Mouse (Mus musculus): ENCODE data around the gene Pik3r1. TPM values are rescaled to one million over a fixed set of nuclear protein-coding genes. Genes with fewer than 3 reads are reported as not detected.
A peak's percentile ranks its signal among the peaks of the same experiment; 100 is the strongest.

The Pik3r1 gene
- polyA plus RNA-seq (2015; fragmentation: Nextera tagmentation; extraction: Ambion mirVana): 44.7 and 46.0 TPM in 2 replicates

GRCm38 (mm10) chr13:101767809-101768629 is at the start of gene Pik3r1:
Pik3r1 (minus strand) TSS chr13:101768217.
- Histone ChIP-seq H3K9me3 (replicated peaks) (no peaks in the 10 kb centered on the region), H3K27me3 (no peaks in the 10 kb centered on the region), H3K9ac (peak within 1 kb of the TSS; percentile 90), H3K4me2 (replicated peaks) (peak within 1 kb of the TSS; percentile 88), H3K27ac (replicated peaks) (peak within 1 kb of the TSS; percentile 98), H3K4me1 (peaks cover 37% of the 10 kb centered on the region), H3K36me3 (0 out of 2 replicates have a peak, but pooled peaks cover 3% of the 10 kb centered on the region), H3K4me3 (replicated peaks) (peak within 1 kb of the TSS; percentile 92)
- peak; percentile 97 for ATAC-seq (ENCODE audit: insufficient number of reproducible peaks, low FRiP score, low TSS enrichment, low read depth)
- WGBS: under 1% methylated on average over 69 of the region's 76 CpGs

DNA sequence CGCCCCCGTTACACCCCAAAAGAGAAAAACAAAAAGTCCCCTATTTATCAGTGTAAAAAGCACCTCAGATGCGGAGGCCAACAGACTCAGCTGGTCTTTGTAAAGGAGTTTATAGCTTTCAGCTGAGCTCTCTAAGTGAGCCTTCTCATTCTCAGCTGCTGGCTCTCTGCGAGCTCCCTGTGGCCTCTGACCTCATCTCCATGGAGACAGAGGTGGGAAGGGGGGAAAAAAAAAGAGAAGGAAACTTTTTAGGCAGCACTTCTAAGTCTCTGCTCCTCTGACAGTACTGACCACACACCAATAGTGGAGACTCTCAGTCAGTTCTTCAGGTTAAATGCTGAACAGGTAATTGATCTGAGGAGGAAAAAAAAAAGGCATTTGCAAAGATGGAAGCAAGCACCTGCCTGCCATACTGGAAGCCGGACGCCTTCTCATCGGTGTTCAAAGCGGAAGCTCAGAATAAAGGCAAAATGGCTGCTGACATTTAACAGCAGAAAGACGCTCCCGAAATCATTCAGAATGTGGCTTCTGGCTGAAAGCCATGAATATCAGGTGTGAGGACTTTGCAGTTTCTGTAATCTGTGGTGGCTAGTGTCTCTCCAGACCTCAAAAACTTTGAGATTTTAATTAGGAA is 45.4 kb upstream of the Pik3r1 start:
- ATAC-seq (ENCODE audit: insufficient number of reproducible peaks, low FRiP score, low TSS enrichment, low read depth): no peak
- Histone ChIP-seq H3K27ac (replicated peaks) (no peak overlapping the region), H3K4me1 (0 out of 2 replicates have a peak, but pooled peaks cover 3% of the 10 kb centered on the region), H3K9me3 (replicated peaks) (no peaks in the 10 kb centered on the region), H3K9ac (no peak overlapping the region), H3K36me3 (no peaks in the 10 kb centered on the region), H3K4me3 (replicated peaks) (no peak overlapping the region), H3K4me2 (replicated peaks) (no peak overlapping the region), H3K27me3 (no peaks in the 10 kb centered on the region)
- 32% methylated on average over 10 of the region's 10 CpGs for WGBS

GRCm38 (mm10) chr13:101812341-101812740 is 44.3 kb upstream of the Pik3r1 start:
- Histone ChIP-seq H3K27ac (replicated peaks) (no peak overlapping the region), H3K9ac (no peak overlapping the region), H3K4me1 (0 out of 2 replicates have a peak, but pooled peaks cover 3% of the 10 kb centered on the region), H3K36me3 (no peaks in the 10 kb centered on the region), H3K4me3 (replicated peaks) (no peak overlapping the region), H3K9me3 (replicated peaks) (no peaks in the 10 kb centered on the region), H3K4me2 (replicated peaks) (no peak overlapping the region), H3K27me3 (no peaks in the 10 kb centered on the region)
- WGBS: 66% methylated on average over 5 of the region's 5 CpGs
- no peak for ATAC-seq (ENCODE audit: insufficient number of reproducible peaks, low FRiP score, low TSS enrichment, low read depth)

DNA sequence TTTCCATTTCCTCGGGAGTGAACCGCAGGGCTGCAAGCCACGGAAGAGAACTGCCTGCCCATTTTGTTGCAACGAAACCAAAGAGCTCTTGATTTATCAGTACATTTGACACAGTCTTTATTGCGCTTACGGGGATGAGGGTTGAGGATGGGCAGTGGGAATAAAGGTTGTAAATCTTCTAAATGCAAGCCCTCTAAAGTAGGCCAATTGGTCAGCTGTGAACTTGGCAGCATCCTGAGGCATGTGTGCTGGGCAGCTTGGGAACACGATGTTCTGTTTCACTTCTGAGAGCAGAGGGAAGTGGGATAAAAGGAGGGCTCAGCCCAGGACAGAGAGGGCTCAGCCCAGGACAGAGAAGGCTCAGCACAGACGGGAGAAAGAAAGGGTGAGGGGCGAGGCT is 43.9 kb upstream of the Pik3r1 start:
- no peak for ATAC-seq (ENCODE audit: insufficient number of reproducible peaks, low FRiP score, low TSS enrichment, low read depth)

DNA sequence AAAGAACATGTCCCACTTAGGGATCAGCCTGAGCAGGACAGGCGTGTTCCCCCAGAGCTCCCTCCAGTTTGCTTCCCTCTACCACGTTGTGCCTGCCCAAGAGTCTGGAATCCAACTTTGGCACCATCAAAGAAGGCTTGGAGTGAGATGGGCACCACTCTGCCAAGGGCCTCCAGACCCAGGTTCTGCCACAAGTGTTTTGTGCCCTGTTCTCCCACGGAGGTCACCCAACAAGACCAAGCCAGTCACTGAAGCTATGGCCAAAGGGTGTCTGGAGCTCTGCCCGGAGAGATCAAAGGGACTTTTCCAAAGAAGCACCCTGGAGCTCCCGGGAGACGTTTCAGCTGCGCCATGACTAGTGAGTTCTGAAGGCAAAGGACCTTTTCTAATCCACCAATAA is 42.6 kb upstream of the Pik3r1 start:
- Histone ChIP-seq H3K4me2 (replicated peaks) (no peak overlapping the region), H3K9ac (no peak overlapping the region), H3K4me3 (replicated peaks) (no peak overlapping the region), H3K4me1 (0 out of 2 replicates have a peak, but pooled peaks cover 3% of the 10 kb centered on the region), H3K27ac (replicated peaks) (no peak overlapping the region), H3K9me3 (replicated peaks) (no peaks in the 10 kb centered on the region), H3K36me3 (no peaks in the 10 kb centered on the region), H3K27me3 (no peaks in the 10 kb centered on the region)
- no peak for ATAC-seq (ENCODE audit: insufficient number of reproducible peaks, low FRiP score, low TSS enrichment, low read depth)
- whole genome bisulfite sequencing: 83% methylated on average over 7 of the region's 7 CpGs

More for the DNA sequence above, 43.9 kb upstream of the Pik3r1 start:
- Histone ChIP-seq H3K4me2 (replicated peaks) (no peak overlapping the region), H3K36me3 (no peaks in the 10 kb centered on the region), H3K4me3 (replicated peaks) (no peak overlapping the region), H3K9ac (no peak overlapping the region), H3K4me1 (0 out of 2 replicates have a peak, but pooled peaks cover 3% of the 10 kb centered on the region), H3K9me3 (replicated peaks) (no peaks in the 10 kb centered on the region), H3K27me3 (no peaks in the 10 kb centered on the region), H3K27ac (replicated peaks) (no peak overlapping the region)
- WGBS: 55% methylated on average over 9 of the region's 9 CpGs

- Histone ChIP-seq H3K4me3 (replicated peaks) (no peak overlapping the region), H3K9ac (no peak overlapping the region), H3K4me2 (replicated peaks) (no peak overlapping the region), H3K36me3 (no peaks in the 10 kb centered on the region), H3K9me3 (replicated peaks) (no peaks in the 10 kb centered on the region), H3K4me1 (0 out of 2 replicates have a peak, but pooled peaks cover 3% of the 10 kb centered on the region), H3K27ac (replicated peaks) (no peak overlapping the region), H3K27me3 (no peaks in the 10 kb centered on the region)
- 84% methylated on average over 3 of the region's 3 CpGs for WGBS
- ATAC-seq (ENCODE audit: insufficient number of reproducible peaks, low FRiP score, low TSS enrichment, low read depth): no peak
Measured at GRCm38 (mm10) chr13:101809796-101810195, 41.8 kb upstream of the Pik3r1 start.

DNA sequence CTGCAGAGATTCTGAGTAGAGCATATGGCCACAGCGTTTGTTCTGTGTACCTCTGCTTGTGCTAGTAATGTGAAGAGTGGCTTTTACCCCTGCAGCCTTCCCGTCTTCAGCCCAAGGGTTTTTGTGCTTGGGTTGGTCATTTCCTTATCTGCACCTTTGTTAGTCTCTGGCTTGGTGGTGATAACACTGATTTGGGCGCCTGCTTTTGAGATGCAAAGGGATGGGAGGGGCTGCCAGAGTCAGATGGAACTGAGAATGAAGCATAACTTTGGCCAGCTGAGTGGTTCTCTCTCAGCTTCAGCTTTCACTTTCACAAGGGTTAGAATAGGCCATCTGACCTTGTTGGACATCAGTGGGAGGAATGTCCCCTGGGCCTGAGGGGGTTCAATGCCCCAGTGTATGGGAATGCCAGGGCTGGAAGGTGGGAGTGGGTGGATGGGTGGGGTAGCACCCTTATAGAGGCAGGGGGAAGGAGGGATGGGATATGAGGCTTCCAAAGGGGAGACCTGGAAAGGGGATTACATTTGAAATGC is 37.6 kb upstream of the Pik3r1 start:
- Histone ChIP-seq H3K4me1 (peaks cover 13% of the 10 kb centered on the region), H3K4me3 (replicated peaks) (no peak overlapping the region), H3K4me2 (replicated peaks) (no peak overlapping the region), H3K9me3 (replicated peaks) (no peaks in the 10 kb centered on the region), H3K9ac (no peak overlapping the region), H3K36me3 (no peaks in the 10 kb centered on the region), H3K27ac (replicated peaks) (no peak overlapping the region), H3K27me3 (no peaks in the 10 kb centered on the region)
- no peak for ATAC-seq (ENCODE audit: insufficient number of reproducible peaks, low FRiP score, low TSS enrichment, low read depth)
- WGBS: 74% methylated on average over 3 of the region's 3 CpGs

DNA sequence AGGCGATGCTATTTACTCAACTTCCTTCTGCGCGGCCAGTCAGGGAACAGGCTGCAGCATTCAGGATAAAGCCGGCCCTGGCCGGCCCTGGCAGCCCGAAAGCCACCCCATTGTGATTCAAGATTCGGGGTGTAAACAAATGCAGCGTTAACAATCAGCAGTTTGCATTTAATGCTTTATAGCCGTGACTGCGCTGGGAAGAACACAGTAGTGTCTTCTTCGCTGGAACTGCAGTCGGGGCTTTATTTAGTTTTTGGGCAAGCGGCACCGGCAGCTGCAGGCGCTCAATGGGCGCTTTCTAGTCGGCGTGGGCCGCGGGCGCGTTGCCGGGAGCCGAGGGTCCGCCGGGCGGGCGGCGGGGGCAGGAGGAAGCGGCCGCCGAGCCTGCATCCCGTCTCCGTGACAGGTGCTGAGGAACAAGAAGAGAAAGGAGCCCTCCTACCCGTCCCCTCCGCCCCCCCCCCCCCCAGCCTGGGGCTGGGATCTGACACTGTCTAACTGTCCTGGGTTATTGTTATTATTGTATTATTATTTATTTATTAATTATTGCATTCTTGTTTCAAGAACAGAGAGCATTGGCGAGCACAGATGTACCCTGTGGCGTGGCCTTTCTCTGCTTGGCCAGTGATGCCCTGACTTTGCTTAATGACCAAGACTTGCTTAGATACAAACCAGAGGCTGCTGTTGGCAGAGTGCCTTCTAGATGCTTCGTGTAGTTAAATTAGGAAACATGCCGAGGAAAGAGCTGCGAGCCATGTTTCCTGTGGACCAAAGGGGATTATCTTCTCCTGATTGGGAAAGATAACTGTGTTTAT is 33.6 kb upstream of the Pik3r1 start:
- 0 out of 2 replicates have a peak, but pooled peaks cover 5% of the 10 kb centered on the region for H3K27me3 ChIP-seq
- no peaks in the 10 kb centered on the region for H3K36me3 ChIP-seq
- peaks cover 13% of the 10 kb centered on the region for H3K4me1 ChIP-seq
- H3K9me3 ChIP-seq (replicated peaks): no peaks in the 10 kb centered on the region
- H3K4me3 ChIP-seq (replicated peaks): peak overlapping the region; percentile 47
- H3K4me2 ChIP-seq (replicated peaks): peak overlapping the region; percentile 74
- ATAC-seq (ENCODE audit: insufficient number of reproducible peaks, low FRiP score, low TSS enrichment, low read depth): peak; percentile 74
- H3K27ac ChIP-seq (replicated peaks): peak overlapping the region; percentile 75
- H3K9ac ChIP-seq: peak overlapping the region; percentile 21; the same call in 1 of the 2 replicates
- 2% methylated on average over 41 of the region's 41 CpGs for WGBS

DNA sequence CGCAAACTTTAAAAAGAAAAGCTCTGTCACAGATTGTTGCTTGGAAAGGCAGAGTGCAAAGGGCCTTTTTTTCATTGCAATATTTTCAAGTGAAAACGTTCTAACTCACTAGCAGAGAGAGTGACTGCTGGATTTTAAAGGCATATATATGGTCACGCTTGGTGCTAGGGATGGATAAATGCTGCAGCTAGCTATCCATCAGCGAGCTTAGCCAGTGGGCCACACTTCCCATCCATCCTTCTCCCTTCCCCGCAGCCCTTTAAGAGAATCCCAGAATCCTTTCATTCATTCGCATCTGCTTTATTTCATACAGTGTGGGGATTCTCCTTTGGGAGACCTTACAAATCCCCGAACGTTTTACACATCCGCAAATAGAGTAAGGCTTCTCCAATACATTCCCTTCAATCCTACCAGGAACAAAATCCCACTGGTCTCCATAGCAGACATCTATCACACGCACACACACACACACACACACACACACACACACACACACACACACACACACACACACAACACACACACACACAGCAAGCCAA is 32.9 kb upstream of the Pik3r1 start:
- ATAC-seq (ENCODE audit: insufficient number of reproducible peaks, low FRiP score, low TSS enrichment, low read depth): peak; percentile 49; the same call in 1 of the 2 replicates
- 31% methylated on average over 10 of the region's 10 CpGs for WGBS
- Histone ChIP-seq H3K4me3 (replicated peaks) (peak overlapping the region; percentile 47), H3K27ac (replicated peaks) (peak overlapping the region; percentile 75), H3K4me2 (replicated peaks) (peak overlapping the region; percentile 74), H3K9ac (no peak overlapping the region), H3K4me1 (peaks cover 13% of the 10 kb centered on the region), H3K36me3 (no peaks in the 10 kb centered on the region), H3K9me3 (replicated peaks) (no peaks in the 10 kb centered on the region), H3K27me3 (0 out of 2 replicates have a peak, but pooled peaks cover 5% of the 10 kb centered on the region)

DNA sequence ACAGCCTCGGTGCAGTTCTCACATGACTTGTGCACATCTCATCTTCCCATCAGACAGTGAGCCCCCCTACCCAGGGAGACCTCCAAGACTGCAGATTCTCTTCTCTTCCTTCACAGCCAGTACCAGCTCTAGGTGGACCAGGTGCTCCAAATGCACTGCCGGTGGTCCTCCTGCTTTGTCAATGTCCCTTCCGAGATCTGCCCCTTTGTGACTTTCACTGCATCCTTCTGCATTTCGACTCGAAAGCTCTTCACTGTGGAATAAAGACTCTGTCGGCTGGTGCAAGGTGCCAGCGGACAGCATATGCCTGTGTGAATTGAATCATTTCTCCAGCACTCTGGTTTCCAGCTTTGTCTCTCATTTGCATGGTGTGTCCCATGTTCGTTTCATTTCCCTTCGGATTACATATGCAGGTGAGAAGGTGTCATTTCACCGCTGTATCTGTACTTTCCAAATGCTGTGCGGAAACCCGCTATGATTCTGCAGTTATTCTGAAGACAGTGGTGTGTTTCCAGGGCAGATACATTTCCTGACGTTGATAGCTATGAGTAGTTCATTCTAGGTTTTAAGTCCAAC is 32.1 kb upstream of the Pik3r1 start:
- Histone ChIP-seq H3K4me3 (replicated peaks) (no peak overlapping the region), H3K36me3 (no peaks in the 10 kb centered on the region), H3K4me2 (replicated peaks) (no peak overlapping the region), H3K9me3 (replicated peaks) (no peaks in the 10 kb centered on the region), H3K27ac (replicated peaks) (no peak overlapping the region), H3K27me3 (0 out of 2 replicates have a peak, but pooled peaks cover 5% of the 10 kb centered on the region), H3K4me1 (peaks cover 13% of the 10 kb centered on the region), H3K9ac (no peak overlapping the region)
- ATAC-seq (ENCODE audit: insufficient number of reproducible peaks, low FRiP score, low TSS enrichment, low read depth): no peak
- 88% methylated on average over 13 of the region's 13 CpGs for WGBS
